Mouse (Mus musculus) MEL-GATA-1-ER (cell line): Measurements from ENCODE around the gene Nkap.
"Not testable (repeated sequence)": the region's sequence is repeated elsewhere in the genome, so short reads cannot be mapped to it uniquely, and the experiment has no call there.

ENCODE experiments used
- DNase-seq: peaks from one replicate; pipeline ENCODE4 v3.0.0-alpha.2; 2012; ENCODE audit warnings: low read depth; ENCODE audit errors: extremely low read depth

Nkap gene

DNA sequence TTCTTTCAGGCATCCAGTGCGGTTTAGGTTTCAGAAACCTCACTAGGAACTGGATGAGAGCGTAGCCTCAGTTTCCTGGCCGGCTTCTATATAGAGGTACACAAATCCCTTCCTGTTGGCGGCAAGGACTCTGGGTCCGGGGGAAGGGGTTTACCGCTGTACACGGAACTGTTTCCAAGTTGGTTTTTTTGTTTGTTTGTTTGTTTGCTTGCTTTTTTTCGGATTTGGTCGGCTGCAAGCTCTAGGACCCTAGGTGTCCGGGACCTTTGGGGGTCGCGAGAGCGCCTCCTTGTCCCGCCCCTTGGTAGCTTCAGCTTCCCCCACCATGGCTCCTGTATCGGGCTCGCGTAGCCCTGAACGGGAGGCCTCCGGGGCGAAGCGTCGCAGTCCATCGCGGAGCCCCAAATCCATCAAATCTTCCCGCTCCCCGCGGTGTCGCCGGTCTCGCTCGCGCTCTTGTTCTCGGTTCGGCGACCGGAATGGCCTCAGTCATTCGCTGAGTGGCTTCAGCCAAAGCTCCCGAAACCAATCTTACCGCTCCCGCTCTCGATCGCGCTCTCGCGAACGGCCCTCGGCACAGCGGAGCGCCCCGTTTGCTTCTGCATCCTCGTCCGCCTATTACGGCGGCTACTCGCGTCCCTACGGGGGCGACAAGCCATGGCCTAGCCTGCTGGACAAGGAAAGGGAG lies at the start of gene Nkap:
Gene Nkap (plus strand): TSS at position 125 of the 688 bp plus-strand sequence.
- DNase-seq = peak; percentile 75

DNA sequence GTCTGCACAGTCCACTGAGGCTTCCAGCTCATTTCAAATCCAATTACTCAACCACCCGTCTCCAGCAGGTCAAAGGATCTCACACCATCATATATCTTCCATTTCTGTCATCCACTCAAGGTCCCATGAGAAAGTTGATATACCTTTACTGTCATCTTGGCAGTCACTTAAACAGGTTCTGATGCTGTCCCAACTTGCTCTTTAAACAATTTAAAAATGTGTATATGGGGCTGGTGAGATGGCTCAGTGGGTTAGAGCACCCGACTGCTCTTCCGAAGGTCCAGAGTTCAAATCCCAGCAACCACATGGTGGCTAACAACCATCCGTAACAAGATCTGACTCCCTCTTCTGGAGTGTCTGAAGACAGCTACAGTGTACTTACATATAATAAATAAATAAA lies 46.2 kb upstream of the Nkap start:
- not testable (repeated sequence) for DNase-seq

- no peak for DNase-seq
Observed at GRCm38 (mm10) chrX:37081194-37081593, 45.4 kb upstream of the Nkap start.

GRCm38 (mm10) chrX:37084318-37084926 lies 42.2 kb upstream of the Nkap start:
- no peak for DNase-seq

DNA sequence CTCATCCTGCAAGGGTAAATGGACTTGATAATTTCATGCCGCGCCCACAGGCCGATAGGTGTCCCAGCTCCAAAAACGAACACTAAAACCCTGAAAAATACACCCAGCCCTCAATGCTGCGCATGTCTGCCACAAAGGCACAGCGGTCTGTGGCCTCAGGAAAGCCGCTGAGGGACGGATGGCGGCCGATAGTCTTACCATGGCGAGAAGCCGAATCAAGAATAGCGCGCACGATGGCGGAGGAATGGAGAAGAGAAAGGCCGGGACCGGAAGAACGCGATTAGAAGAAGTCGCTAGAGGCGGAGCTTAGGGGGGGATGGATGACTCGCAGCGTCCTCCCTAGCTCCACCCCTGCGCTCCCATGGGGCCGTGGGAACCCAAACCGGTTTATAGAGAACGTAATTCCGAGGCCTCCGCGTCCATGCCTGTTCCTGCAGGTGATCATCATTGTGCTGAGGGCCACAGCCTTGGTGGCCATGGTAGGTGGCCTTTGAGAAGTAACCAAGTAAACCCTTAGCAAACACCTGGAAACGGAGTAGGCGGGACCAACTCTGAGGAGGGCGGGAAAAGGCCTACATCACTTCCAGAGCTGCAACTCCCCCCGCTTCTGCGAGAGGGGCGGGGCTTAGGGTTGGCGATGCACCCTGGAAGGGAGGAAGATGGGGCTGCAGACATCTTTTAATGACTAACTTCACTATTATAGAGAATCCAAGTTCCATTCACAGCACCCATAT lies 41.5 kb upstream of the Nkap start, which contains the start of gene Rpl39:
Gene Rpl39 (minus strand): TSS at position 476 of the 734 bp plus-strand sequence.
- DNase-seq = peak; percentile 74

DNA sequence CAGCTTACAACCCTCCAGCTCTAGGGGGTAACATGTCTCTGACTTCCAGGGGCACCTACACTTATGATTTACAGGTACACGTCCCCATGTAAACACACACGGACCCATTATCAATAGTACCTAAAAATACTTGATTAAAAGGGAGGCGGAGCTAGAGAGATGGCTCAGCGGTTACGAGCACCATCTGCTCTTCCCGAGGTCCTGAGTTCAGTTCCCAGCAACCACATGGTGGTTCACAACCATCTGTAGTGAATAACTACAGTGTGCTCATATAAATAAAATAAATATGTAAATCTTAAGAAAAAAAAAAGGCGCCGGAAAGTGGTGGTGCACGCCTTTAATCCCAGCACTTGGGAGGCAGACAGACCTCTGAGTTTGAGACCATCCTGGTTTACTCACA lies 40.9 kb upstream of the Nkap start:
- DNase-seq = no peak

DNA sequence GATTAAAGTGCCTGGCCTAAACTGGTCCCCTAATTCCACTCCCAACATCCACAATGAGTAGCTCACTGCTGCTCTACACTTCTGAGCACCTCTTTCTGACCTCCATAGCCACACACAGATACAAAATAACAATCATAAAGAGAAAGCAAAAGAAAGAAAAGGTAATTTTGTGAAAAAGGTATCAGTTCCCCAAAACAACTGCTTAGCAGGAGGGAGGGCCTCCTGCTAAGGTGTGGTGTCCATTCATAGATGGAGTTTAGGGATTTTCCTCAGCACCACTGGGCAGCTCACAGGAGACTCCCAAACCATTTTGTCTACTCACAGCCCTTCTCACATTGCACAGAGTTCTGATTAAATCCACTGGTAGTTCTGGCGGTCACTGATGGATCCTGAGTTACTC lies 37.8 kb upstream of the Nkap start:
- no peak for DNase-seq

DNA sequence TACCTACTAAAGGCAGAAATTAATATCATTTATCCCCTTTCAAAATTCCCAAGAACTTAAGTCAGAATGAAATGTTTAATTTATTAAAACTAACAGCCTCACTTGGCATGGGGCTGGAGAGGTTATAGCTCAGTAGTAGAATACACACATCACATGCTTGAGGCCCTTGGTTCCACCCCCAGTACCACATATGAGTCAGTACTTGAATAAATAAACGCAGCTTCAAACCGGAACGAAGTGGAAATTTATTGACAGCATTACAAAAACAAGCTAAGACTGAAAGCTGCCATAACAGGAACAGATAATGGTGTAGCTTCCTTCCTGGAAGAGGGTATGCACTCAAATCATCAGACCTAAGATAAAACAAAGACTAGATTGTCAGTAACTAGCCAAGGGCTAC lies 35.1 kb upstream of the Nkap start:
- no peak for DNase-seq

- DNase-seq = no peak
Observed at GRCm38 (mm10) chrX:37095106-37095768, 31.4 kb upstream of the Nkap start.

GRCm38 (mm10) chrX:37098681-37099080 lies 27.9 kb upstream of the Nkap start:
- DNase-seq = no peak

DNA sequence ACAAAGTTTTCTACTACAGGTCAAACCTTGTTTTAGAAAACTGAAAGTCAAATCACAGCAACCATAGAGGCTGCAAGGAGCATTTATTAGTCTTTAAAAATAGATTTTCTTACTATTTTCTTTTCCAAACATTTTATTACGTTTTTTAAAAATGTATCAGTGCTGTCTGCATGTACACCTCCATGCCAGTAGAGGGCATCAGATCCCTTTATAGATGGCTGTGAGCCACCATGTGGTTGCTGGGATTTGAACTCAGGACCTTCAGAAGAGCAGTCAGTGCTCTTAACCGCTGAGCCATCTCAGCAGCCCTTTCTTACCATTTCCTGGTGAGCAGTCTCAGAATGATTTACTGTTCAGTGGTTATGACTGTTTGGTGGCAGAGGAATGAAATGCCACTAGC lies 22.8 kb upstream of the Nkap start:
- no peak for DNase-seq

GRCm38 (mm10) chrX:37109526-37110192 lies 16.9 kb upstream of the Nkap start:
- no peak for DNase-seq

DNA sequence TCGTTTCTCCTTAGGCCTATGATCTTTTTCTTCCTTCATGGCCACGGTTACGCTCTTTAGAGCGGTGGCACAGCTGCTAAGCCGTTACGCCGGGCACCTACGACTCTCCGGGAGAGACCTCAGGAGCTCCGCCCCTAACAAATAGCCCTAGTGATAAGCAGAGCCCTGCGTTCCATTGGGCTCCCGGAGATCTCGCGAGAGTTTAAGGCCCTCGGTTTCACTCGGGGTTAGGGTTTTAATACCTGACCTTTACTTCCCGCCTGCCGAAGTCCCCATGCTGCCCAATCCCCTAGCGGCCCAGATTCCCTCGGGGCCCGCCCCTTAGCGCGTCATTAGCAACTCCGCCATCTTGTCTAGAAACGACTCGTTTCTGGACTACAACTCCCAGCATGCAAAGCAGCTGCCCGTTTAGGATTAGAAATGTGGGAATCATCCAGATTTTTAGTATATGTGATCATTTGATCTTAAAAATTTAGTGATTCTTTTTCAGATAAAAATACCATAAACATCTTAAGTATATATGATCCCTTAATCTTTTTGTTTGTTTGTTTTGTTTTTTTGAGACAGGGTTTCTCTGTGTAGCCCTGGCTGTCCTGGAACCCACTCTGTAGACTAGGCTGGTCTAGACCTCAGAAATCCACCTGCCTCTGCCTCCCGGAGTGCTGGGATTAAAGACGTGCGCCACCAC lies 16.3 kb upstream of the Nkap start, which contains the start of gene Upf3b:
Gene Upf3b (minus strand): TSS at position 130 of the 688 bp plus-strand sequence.
- peak; percentile 94 for DNase-seq

DNA sequence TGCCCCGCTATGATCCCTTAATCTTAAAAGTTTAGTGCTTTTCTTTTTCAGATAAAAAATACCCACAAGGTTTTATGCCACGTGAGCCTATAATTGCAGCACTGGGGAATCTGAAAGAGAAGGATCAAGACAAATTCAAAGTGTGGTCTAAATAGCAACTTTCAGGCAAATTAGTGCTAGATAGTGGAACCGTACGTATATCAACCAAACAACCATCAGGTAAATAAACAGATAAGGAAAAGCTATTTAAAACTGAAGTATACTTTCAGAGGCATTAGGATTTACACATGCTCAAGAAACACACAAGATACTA lies 15.8 kb upstream of the Nkap start:
- DNase-seq = no peak

DNA sequence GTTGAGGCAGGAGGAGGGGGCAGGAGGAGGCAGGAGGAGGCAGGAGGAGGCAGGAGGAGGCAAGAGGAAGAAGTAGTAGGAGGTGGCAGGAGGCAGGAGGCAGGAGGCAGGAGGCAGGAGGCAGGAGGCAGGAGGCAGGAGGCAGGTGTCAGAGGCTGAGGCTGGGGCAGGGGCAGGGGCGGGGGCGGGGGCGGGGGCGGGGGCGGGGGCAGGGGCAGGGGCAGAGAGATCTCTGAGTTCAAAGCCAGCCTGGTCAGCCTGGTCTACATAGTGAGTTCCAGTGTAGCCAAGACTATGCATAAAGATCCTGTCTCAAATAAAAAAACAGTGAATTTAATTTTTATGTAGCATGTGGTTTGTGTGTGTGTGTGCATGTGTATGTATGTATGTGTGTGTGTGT lies 9.5 kb upstream of the Nkap start:
- DNase-seq = no peak

GRCm38 (mm10) chrX:37119585-37119984 lies 7.0 kb upstream of the Nkap start:
- DNase-seq = no peak

DNA sequence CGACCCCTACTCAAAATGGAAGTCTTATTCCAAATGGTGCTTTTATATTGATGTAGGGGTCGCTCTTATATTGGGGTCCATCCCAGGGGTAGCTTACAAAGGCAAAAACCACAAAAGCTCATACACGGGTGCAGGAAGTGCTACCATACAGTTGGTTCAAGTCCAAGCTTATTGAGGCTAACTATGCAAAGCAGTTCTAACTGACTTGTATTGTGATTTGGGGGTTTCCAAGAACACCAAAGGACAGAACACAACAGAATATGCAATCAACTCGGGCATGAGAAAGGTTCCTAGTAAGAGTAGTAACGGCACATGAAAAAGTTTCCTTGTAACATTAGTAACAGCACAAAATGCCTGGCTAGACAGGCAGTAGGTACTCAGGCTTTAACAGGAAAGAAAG lies 6.4 kb upstream of the Nkap start:
- no peak for DNase-seq

DNA sequence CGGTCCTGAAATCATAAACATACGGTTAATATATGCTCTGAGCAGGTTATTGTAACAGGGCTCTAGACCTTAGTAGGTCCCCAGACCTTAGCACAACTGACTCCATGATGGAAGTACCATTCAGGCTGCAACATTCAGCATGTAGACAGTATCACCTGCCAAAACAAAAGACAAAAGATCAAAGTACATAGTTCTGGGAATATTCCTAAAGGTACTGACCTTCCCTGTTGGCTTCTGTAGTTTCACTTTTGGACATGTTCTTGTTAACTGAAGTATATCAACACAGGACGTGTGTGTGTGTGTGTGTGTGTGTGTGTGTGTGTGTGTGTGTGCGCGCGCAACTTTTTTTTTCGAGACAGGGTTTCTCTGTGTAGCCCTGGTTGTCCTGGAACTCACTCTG lies 1.1 kb upstream of the Nkap start:
- DNase-seq = no peak

DNA sequence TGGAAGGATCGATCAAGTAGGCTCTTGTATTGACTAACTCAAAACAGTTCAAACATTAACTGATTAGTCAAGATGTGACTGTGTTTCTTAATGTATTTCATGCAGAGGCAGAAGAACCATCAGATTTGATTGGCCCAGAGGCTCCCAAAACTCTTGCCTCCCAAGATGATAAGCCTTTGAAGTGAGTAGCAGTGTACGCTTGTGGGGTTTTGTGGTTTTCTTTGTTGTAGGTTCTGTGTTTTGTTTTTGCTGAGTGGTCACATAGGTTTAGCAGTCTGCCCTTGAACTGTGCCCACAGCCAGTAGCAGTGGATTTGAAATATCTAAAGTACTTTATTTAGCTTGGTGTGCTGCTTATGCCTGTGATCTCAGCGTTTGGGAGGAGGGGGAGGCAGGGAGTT lies 15.1 kb downstream of the Nkap start:
- no peak for DNase-seq

DNA sequence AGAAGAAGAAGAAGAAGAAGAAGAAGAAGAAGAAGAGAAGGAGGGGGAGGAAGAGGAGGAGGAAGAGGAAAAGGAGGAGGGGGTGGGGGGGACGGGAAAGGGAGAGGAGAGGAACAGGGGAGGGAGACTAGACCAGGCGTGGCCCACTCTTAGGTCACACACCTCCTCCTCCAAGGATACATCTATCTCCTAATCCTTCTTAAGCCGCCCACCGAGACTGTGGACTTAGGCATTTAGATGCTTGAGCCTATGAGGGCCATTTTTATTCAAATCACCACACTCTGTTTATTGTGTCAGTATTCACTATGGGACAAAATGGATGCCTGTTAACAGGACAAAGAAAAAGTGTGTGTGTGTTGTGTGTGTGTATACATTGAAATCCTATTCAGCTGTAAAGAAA lies 17.9 kb downstream of the Nkap start:
- DNase-seq = not testable (repeated sequence)

GRCm38 (mm10) chrX:37144954-37145353 lies 18.4 kb downstream of the Nkap start:
- no peak for DNase-seq
